Mouse (Mus musculus): Measurements from ENCODE around the gene Ppp1r18. TPM values are rescaled to one million over a fixed set of nuclear protein-coding genes. Genes with fewer than 3 reads are reported as not detected.
A peak's percentile ranks its signal among the peaks of the same experiment; 100 is the strongest.

Ppp1r18 gene
- polyA plus RNA-seq, 1 experiment: 17.8 TPM

DNA sequence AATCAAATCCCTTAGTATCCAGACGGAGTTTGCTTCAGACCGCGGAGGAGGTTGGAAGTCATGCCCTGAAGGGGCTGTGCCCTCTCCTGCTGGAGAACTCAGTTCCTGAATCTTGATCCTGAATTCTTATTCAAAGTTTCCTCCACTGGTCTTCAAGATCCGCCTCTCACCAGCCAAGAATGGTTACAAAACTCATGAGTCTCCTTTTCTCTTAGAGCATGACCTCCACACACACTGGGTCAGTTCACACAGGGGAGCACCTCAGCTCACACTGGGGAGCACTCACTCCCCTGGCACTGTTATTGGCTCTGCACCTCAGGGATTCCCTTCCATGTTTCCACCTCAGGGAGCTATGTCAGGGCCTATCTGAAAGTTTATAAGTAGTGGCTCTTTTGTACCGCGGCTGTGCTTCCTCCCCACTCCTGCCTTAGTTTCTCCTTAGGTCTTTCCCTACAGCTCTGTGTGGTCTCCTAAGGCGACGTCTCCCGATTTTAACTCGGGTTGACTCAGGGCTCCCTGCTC is 500 bp upstream of the Ppp1r18 start:
- H3K36me3 ChIP-seq (ENCODE audit: control insufficient read depth, insufficient read depth, low read length): no peaks in the 10 kb centered on the region
- H3K27me3 ChIP-seq (replicated peaks; ENCODE audit: control insufficient read depth, insufficient read depth, low read length): no peaks in the 10 kb centered on the region
- no peak for TF ChIP-seq POLR2A (IDR thresholded peaks at IDR 0.05; ENCODE audit: low read depth, low read length)
- TF ChIP-seq CTCF (conservative IDR thresholded peaks at IDR 0.05; ENCODE audit: insufficient read depth, insufficient read length, low read depth, low read length): no peak
- DNase-seq: no peak
- no peak overlapping the region; the same call in 1 of the 2 replicates for H3K4me3 ChIP-seq (ENCODE audit: insufficient read depth, low read depth, low read length)
- H3K4me1 ChIP-seq (ENCODE audit: control insufficient read depth, insufficient read depth, low read length): no peaks in the 10 kb centered on the region; the same call in 1 of the 2 replicates
- 34% methylated on average over 10 of the region's 10 CpGs for WGBS
- H3K27ac ChIP-seq (ENCODE audit: insufficient read depth, low read depth, low read length): peak overlapping the region; percentile 3; the same call in 1 of the 2 replicates

DNA sequence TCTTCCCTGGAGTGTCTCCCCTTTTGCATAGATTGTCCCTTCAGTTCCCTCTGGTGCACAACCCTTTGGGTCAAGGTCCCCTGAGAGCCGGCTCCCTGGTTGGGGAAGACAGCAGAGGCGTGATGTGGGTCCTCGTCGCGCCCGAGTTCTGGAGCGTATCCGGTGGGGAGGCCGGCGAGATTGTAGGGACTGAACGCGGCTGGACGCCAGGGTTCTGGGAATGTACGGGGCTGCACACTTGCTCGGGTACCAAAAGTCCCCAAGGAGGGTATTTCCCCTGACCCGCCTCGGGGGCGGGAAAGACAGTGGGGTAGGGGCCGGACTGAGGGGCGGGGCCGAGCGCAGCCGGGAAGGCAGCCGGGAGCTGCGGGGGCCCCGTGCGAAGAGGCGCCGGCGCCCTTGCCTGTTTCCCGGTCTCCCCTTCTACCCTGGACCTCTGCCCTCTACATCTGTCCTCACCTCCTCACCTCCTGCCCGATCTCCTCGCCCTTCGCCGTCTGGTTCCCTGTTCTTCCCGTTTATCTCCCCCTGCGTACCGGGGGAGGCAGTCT is 963 bp downstream of the Ppp1r18 start:
- Histone ChIP-seq H3K27ac (ENCODE audit: insufficient read depth, low read depth, low read length) (peak overlapping the region; percentile 93), H3K4me1 (ENCODE audit: control insufficient read depth, insufficient read depth, low read length) (no peaks in the 10 kb centered on the region; the same call in 1 of the 2 replicates), H3K4me3 (ENCODE audit: insufficient read depth, low read depth, low read length) (peak overlapping the region; percentile 58), H3K36me3 (ENCODE audit: control insufficient read depth, insufficient read depth, low read length) (no peaks in the 10 kb centered on the region), H3K27me3 (replicated peaks; ENCODE audit: control insufficient read depth, insufficient read depth, low read length) (no peaks in the 10 kb centered on the region)
- peak; percentile 71 for DNase-seq
- under 1% methylated on average over 38 of the region's 38 CpGs for WGBS
- TF ChIP-seq POLR2A (IDR thresholded peaks at IDR 0.05; ENCODE audit: low read depth, low read length) (no peak), CTCF (conservative IDR thresholded peaks at IDR 0.05; ENCODE audit: insufficient read depth, insufficient read length, low read depth, low read length) (no peak)

GRCm38 (mm10) chr17:35866911-35867890 is 1.8 kb downstream of the Ppp1r18 start:
- no peaks in the 10 kb centered on the region for H3K27me3 ChIP-seq (replicated peaks; ENCODE audit: control insufficient read depth, insufficient read depth, low read length)
- peak; percentile 63 for DNase-seq
- WGBS: 20% methylated on average over 26 of the region's 26 CpGs
- no peak for TF ChIP-seq POLR2A (IDR thresholded peaks at IDR 0.05; ENCODE audit: low read depth, low read length)
- TF ChIP-seq CTCF (conservative IDR thresholded peaks at IDR 0.05; ENCODE audit: insufficient read depth, insufficient read length, low read depth, low read length): 0 out of 2 replicates have a peak, but pooled peaks have one; percentile 23
- H3K27ac ChIP-seq (ENCODE audit: insufficient read depth, low read depth, low read length): peak overlapping the region; percentile 93
- H3K4me1 ChIP-seq (ENCODE audit: control insufficient read depth, insufficient read depth, low read length): no peaks in the 10 kb centered on the region; the same call in 1 of the 2 replicates
- H3K4me3 ChIP-seq (ENCODE audit: insufficient read depth, low read depth, low read length): peak overlapping the region; percentile 58
- no peaks in the 10 kb centered on the region for H3K36me3 ChIP-seq (ENCODE audit: control insufficient read depth, insufficient read depth, low read length)

GRCm38 (mm10) chr17:35868165-35868820 is 2.9 kb downstream of the Ppp1r18 start:
- 34% methylated on average over 16 of the region's 17 CpGs for WGBS
- H3K4me1 ChIP-seq (ENCODE audit: control insufficient read depth, insufficient read depth, low read length): no peaks in the 10 kb centered on the region; the same call in 1 of the 2 replicates
- TF ChIP-seq POLR2A (IDR thresholded peaks at IDR 0.05; ENCODE audit: low read depth, low read length): no peak
- no peak for TF ChIP-seq CTCF (conservative IDR thresholded peaks at IDR 0.05; ENCODE audit: insufficient read depth, insufficient read length, low read depth, low read length)
- H3K36me3 ChIP-seq (ENCODE audit: control insufficient read depth, insufficient read depth, low read length): no peaks in the 10 kb centered on the region
- peak overlapping the region; percentile 36 for H3K27ac ChIP-seq (ENCODE audit: insufficient read depth, low read depth, low read length)
- no peaks in the 10 kb centered on the region for H3K27me3 ChIP-seq (replicated peaks; ENCODE audit: control insufficient read depth, insufficient read depth, low read length)
- H3K4me3 ChIP-seq (ENCODE audit: insufficient read depth, low read depth, low read length): peak overlapping the region; percentile 58
- peak; percentile 49 for DNase-seq

- peak overlapping the region; percentile 58 for H3K4me3 ChIP-seq (ENCODE audit: insufficient read depth, low read depth, low read length)
- WGBS: 21% methylated on average over 7 of the region's 7 CpGs
- H3K27me3 ChIP-seq (replicated peaks; ENCODE audit: control insufficient read depth, insufficient read depth, low read length): no peaks in the 10 kb centered on the region
- H3K4me1 ChIP-seq (ENCODE audit: control insufficient read depth, insufficient read depth, low read length): no peaks in the 10 kb centered on the region; the same call in 1 of the 2 replicates
- TF ChIP-seq CTCF (conservative IDR thresholded peaks at IDR 0.05; ENCODE audit: insufficient read depth, insufficient read length, low read depth, low read length) (no peak), POLR2A (IDR thresholded peaks at IDR 0.05; ENCODE audit: low read depth, low read length) (no peak)
- no peaks in the 10 kb centered on the region for H3K36me3 ChIP-seq (ENCODE audit: control insufficient read depth, insufficient read depth, low read length)
- no peak for DNase-seq
- H3K27ac ChIP-seq (ENCODE audit: insufficient read depth, low read depth, low read length): peak overlapping the region; percentile 36
Observed at GRCm38 (mm10) chr17:35868961-35869345, 3.6 kb downstream of the Ppp1r18 start.

DNA sequence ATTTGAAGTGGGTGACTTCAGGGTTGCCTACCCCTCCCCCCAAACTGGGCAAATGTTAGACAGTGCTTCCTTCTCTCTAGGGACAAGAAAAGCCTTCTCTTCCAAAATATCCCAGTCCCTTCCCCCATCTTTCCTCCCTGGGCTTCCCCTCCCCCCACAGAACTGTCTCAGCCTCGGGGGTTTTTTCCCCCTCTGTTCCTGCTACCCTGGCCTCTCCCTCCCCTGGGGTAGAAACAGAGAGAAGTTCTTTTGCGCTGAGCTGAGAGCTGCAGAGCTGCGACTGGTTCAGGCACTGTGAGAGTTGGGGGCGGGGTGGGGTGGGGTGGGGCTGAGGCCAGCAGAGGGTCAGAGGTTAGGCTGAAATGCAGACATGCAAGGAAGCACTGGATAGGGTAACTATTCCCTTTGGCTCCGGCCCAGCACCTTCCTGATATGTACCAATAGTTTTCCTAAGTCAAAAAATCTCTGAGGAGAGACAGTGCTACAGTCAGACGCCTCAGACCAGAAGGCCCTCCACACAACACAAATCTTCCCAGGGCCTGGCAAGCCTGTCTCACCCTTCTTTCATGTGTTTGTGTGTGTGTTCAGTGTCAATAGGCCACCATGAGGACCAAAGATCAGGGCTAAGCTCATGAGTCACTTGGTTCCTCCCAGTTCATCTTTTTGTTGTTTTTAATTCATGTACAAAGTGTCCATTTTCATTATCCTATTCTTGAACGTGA is 4.1 kb downstream of the Ppp1r18 start:
- Histone ChIP-seq H3K27me3 (replicated peaks; ENCODE audit: control insufficient read depth, insufficient read depth, low read length) (no peaks in the 10 kb centered on the region), H3K4me3 (ENCODE audit: insufficient read depth, low read depth, low read length) (peak overlapping the region; percentile 58), H3K27ac (ENCODE audit: insufficient read depth, low read depth, low read length) (peak overlapping the region; percentile 79), H3K4me1 (ENCODE audit: control insufficient read depth, insufficient read depth, low read length) (no peaks in the 10 kb centered on the region; the same call in 1 of the 2 replicates), H3K36me3 (ENCODE audit: control insufficient read depth, insufficient read depth, low read length) (no peaks in the 10 kb centered on the region)
- 17% methylated on average over 7 of the region's 7 CpGs for WGBS
- DNase-seq: peak; percentile 66
- TF ChIP-seq CTCF (conservative IDR thresholded peaks at IDR 0.05; ENCODE audit: insufficient read depth, insufficient read length, low read depth, low read length) (no peak), POLR2A (IDR thresholded peaks at IDR 0.05; ENCODE audit: low read depth, low read length) (no peak)
